In the genomic region with DNA sequence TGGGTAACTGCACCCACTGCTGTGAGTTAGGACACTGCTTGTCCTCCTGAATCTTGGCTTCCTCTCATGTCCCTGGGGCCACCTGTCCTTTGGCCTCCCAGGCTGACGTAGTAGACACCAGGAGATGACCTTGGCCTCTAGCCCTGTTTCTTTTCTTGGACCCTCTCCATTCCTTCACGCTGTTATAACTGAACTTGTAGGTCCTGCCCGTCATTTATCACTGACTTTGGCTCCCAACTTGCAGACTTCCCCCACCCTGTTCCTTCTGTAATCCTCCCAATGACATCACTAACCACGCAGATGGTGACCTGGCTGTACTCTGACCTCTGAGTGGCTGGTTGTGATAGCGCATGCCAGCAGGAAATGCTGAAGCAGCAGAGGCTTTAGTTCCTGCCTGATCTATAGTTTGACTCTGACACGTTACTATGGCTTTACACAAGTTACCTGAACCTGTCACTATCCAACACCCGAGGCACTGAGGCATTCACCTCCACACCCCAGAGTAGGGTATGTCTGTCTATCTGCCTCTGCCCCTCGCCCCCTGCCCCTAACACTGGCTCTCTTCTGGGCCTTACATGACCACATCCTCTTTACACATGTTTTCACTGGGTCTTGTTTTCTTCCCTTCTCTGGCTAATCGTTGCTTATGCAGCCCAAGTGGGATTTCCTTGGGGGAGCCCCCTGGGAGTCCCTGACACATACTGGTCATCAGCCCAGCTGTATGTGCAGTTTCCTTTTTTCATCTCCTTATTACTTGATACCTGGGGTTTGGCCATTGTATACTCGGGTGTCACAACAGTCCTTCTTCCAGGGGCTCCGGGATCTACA, we compare ENCODE assay signal across 13 mouse cellular contexts. TPM values are rescaled to one million over a fixed set of nuclear protein-coding genes. Genes with fewer than 3 reads are reported as not detected.
DNase-seq lines count a peak whose midpoint lies in the region; ATAC-seq lines count a peak whose summit lies in the region.
"Had no signal": no experiment of that assay in that cellular context is flagged by ENCODE, and none has a peak within 500 bp of the region (broad histone marks: within the 10 kb centered on the region; RNA-seq: fewer than 3 reads in every experiment).

No protein-coding gene starts in this region.

- 79% methylated on average over 11 of the region's 11 CpGs for WGBS in hindbrain, embryonic 10.5 days
- WGBS in midbrain, embryonic 10.5 days: 80% methylated on average over 11 of the region's 11 CpGs

- peak; percentile 93 for DNase-seq in heart, adult 11 months
- no peak for DNase-seq in heart, adult 9 months (ENCODE audit: low spot score in 2 of 2)
- DNase-seq in 416B (ENCODE audit: low read depth): peak; percentile 38
- peak; percentile 35 to 40 for DNase-seq in lung, postnatal 4 days
- DNase-seq in hindbrain, embryonic 10.5 days (ENCODE audit: low spot score): no peak
- DNase-seq in left cerebral cortex, adult 8-10 months (ENCODE audit: low spot score in 2 of 2): no peak
- DNase-seq in midbrain, embryonic 10.5 days (ENCODE audit: low spot score): no peak
- DNase-seq: embryo, embryonic 11 days; lung, embryonic 14.5 days had no signal

- H3K4me1 ChIP-seq in hindbrain, embryonic 10.5 days (replicated peaks): 0 out of 2 replicates have a peak, but pooled peaks cover 10% of the 10 kb centered on the region
- peaks cover 11% of the 10 kb centered on the region for H3K4me1 ChIP-seq in midbrain, embryonic 10.5 days
- H3K4me1 ChIP-seq: neural tube, embryonic 12.5 days had no signal

- H3K9me3 ChIP-seq in hindbrain, embryonic 10.5 days: no peaks in the 10 kb centered on the region
- no peaks in the 10 kb centered on the region for H3K9me3 ChIP-seq in midbrain, embryonic 10.5 days (replicated peaks)
- H3K9me3 ChIP-seq: neural tube, embryonic 12.5 days had no signal

- H3K27ac ChIP-seq in hindbrain, embryonic 10.5 days: no peak overlapping the region
- no peak overlapping the region for H3K27ac ChIP-seq in midbrain, embryonic 10.5 days (replicated peaks)
- H3K27ac ChIP-seq: layer of hippocampus, adult 2 months; neural tube, embryonic 12.5 days had no signal

- H3K36me3 ChIP-seq in hindbrain, embryonic 10.5 days: no peaks in the 10 kb centered on the region
- no peaks in the 10 kb centered on the region for H3K36me3 ChIP-seq in midbrain, embryonic 10.5 days
- H3K36me3 ChIP-seq: neural tube, embryonic 12.5 days had no signal

- H3K4me3 ChIP-seq in hindbrain, embryonic 10.5 days: no peak overlapping the region
- H3K4me3 ChIP-seq in midbrain, embryonic 10.5 days: no peak overlapping the region
- H3K4me3 ChIP-seq: layer of hippocampus, adult 2 months; neural tube, embryonic 12.5 days had no signal

- ATAC-seq in common myeloid progenitor, adult 5-6 weeks (replicated peaks; ENCODE audit: low read depth, poor library complexity, severe bottlenecking): peak; percentile 90

- H3K27me3 ChIP-seq in hindbrain, embryonic 10.5 days (ENCODE audit: insufficient read depth, poor library complexity, severe bottlenecking): peaks cover 17% of the 10 kb centered on the region
- H3K27me3 ChIP-seq in midbrain, embryonic 10.5 days (ENCODE audit: low read depth, poor library complexity, severe bottlenecking): peaks cover 9% of the 10 kb centered on the region; the same call in 1 of the 2 replicates
- H3K27me3 ChIP-seq: neural tube, embryonic 12.5 days had no signal

RNA-seq across cellular contexts. Expression of a gene that starts 2.4 kb away (rescaled TPM):
- not detected in 2 replicates for total RNA-seq in common myeloid progenitor, adult 5-6 weeks (2017)
- 0.22 and 0.37 TPM in 2 replicates for polyA plus RNA-seq in hindbrain, embryonic 10.5 days (2016; fragmentation: Nextera tagmentation; extraction: Ambion mirVana)
- total RNA-seq in left cerebral cortex, adult 8-10 months (2022): not detected
- polyA plus RNA-seq in midbrain, embryonic 10.5 days (2016; fragmentation: Nextera tagmentation; extraction: Ambion mirVana): not detected in 2 replicates
- total RNA-seq: layer of hippocampus, adult 2 months had no signal
- polyA plus RNA-seq: heart, embryonic 14.5 days had no signal

RNA-seq across cellular contexts. Expression of a gene that starts 15.5 kb away (rescaled TPM):
- total RNA-seq in common myeloid progenitor, adult 5-6 weeks (2017): not detected in 2 replicates
- polyA plus RNA-seq in hindbrain, embryonic 10.5 days (2016; fragmentation: Nextera tagmentation; extraction: Ambion mirVana): 2.9 and 4.1 TPM in 2 replicates
- total RNA-seq in left cerebral cortex, adult 8-10 months (2022): 1 to 10 TPM; 7.1 to 9.9 (median 7.9) TPM
- 3.4 and 3.9 TPM in 2 replicates for polyA plus RNA-seq in midbrain, embryonic 10.5 days (2016; fragmentation: Nextera tagmentation; extraction: Ambion mirVana)

RNA-seq across cellular contexts. Expression of a gene that starts 26.2 kb away (rescaled TPM):
- not detected in 2 replicates for total RNA-seq in common myeloid progenitor, adult 5-6 weeks (2017)
- polyA plus RNA-seq in hindbrain, embryonic 10.5 days (2016; fragmentation: Nextera tagmentation; extraction: Ambion mirVana): not detected in 2 replicates
- total RNA-seq in left cerebral cortex, adult 8-10 months (2022): not detected
- polyA plus RNA-seq in midbrain, embryonic 10.5 days (2016; fragmentation: Nextera tagmentation; extraction: Ambion mirVana): not detected in 2 replicates
- total RNA-seq: layer of hippocampus, adult 2 months had no signal
- polyA plus RNA-seq: heart, embryonic 14.5 days; neural tube, embryonic 12.5 days had no signal

RNA-seq across cellular contexts. Expression of a gene that starts 38.3 kb away (rescaled TPM):
- total RNA-seq in common myeloid progenitor, adult 5-6 weeks (2017): not detected in 2 replicates
- polyA plus RNA-seq in hindbrain, embryonic 10.5 days (2016; fragmentation: Nextera tagmentation; extraction: Ambion mirVana): not detected in 2 replicates
- total RNA-seq in left cerebral cortex, adult 8-10 months (2022): 1 to 10 TPM in 3 of 4 experiments, under 1 TPM in 1; 0.28 to 4.8 (median 2.4) TPM
- polyA plus RNA-seq in midbrain, embryonic 10.5 days (2016; fragmentation: Nextera tagmentation; extraction: Ambion mirVana): not detected in 2 replicates
- total RNA-seq: layer of hippocampus, adult 2 months had no signal
- polyA plus RNA-seq: heart, embryonic 14.5 days; neural tube, embryonic 12.5 days had no signal

Comparison
In these comparisons a context has a peak if more than half of its experiments do, and no peak if none do; other contexts are left out.
1. DNase-seq: peak in heart, adult 11 months (single experiment), 416B (single experiment) and lung, postnatal 4 days (2 of 2); none in heart, adult 9 months (0 of 2), hindbrain, embryonic 10.5 days (single experiment), left cerebral cortex, adult 8-10 months (0 of 2) and midbrain, embryonic 10.5 days (single experiment).